Mouse (Mus musculus) megakaryocyte, embryonic 14.5 days (primary cell): ENCODE measurements around the gene As3mt.

Source experiments
- FLI1 ChIP-seq: IDR thresholded peaks from 2 replicates; pipeline ENCODE4 v1.6.1; 2012; ENCODE audit warnings: low read length, inconsistent platforms, mixed read lengths
- GATA1 ChIP-seq: IDR thresholded peaks from 3 replicates; pipeline ENCODE4 v1.6.1; 2012; ENCODE audit warnings: mixed read lengths, low read length, inconsistent platforms, borderline replicate concordance

DNA sequence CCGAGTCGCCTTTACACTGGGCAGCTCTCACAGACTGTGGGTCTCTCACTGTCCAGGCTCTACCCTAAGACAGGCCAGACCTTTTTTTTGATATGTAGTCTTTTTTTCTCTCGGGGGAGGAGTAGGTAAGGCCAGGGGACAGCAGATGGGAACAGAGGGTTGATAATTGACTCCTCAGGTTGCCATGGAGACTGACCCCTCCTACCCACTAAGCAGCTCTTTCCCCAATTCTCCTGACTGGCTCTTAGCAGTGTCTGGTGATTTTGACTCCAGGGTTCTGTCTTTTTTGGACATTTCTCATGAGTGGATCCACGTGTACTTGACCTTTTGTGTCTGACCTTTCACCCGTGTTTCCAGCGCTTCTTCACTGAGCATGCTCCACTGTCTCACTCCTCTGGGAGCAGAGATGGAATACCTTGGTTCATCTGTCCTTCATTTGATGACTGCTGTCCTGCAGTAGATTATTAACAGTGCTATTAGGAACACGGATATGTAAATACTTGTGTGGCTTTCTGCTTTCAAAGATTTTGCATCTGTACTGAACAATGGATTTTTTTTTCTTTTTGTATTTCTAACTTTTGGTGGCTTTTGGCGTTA, 20.0 kb downstream of the As3mt start:
- no peak for TF ChIP-seq GATA1
- no peak for TF ChIP-seq FLI1
